ENCODE assay signal across 17 mouse cellular contexts in genomic region chr7:97032412-97032811, GRCm38 (mm10).
"Had no signal": no experiment of that assay in that cellular context is flagged by ENCODE, and none has a peak within 500 bp of the region (broad histone marks: within the 10 kb centered on the region; RNA-seq: fewer than 3 reads in every experiment).

No protein-coding gene starts in this region.

- H3K4me1 ChIP-seq: limb, embryonic 12.5 days; liver, embryonic 13.5 days; lung, embryonic 15.5 days; midbrain, embryonic 15.5 days; neural tube, embryonic 12.5 days; stomach, embryonic 15.5 days had no signal

- H3K36me3 ChIP-seq: limb, embryonic 12.5 days; lung, embryonic 15.5 days; midbrain, embryonic 15.5 days; neural tube, embryonic 12.5 days; stomach, embryonic 15.5 days had no signal

- H3K9me3 ChIP-seq: limb, embryonic 12.5 days; liver, embryonic 13.5 days; lung, embryonic 15.5 days; megakaryocyte, embryonic 14.5 days; midbrain, embryonic 15.5 days; neural tube, embryonic 12.5 days; stomach, embryonic 15.5 days had no signal

- DNase-seq: liver; liver, embryonic 13.5 days; liver, postnatal 0 days; lung, postnatal 14 days; right cerebral cortex, postnatal 14 days; thymus, adult 2 months; thymus, postnatal 36 days had no signal

- H3K4me2 ChIP-seq: limb, embryonic 12.5 days; liver, embryonic 13.5 days; lung, embryonic 15.5 days; midbrain, embryonic 11.5 days; midbrain, embryonic 15.5 days; neural tube, embryonic 12.5 days; stomach, embryonic 15.5 days had no signal

- H3K4me3 ChIP-seq: limb, embryonic 12.5 days; liver, embryonic 13.5 days; lung, embryonic 15.5 days; megakaryocyte, embryonic 14.5 days; midbrain, embryonic 15.5 days; neural tube, embryonic 12.5 days; stomach, embryonic 15.5 days had no signal

- H3K27ac ChIP-seq: kidney, postnatal 0 days; limb, embryonic 12.5 days; liver, embryonic 13.5 days; lung, embryonic 15.5 days; macrophage; midbrain, embryonic 15.5 days; neural tube, embryonic 12.5 days; stomach, embryonic 15.5 days had no signal

- ATAC-seq: intestine, postnatal 0 days; liver, postnatal 0 days; midbrain, embryonic 15.5 days had no signal

- H3K9ac ChIP-seq: limb, embryonic 12.5 days; liver, embryonic 13.5 days; liver, postnatal 0 days; lung, embryonic 15.5 days; midbrain, embryonic 15.5 days; neural tube, embryonic 12.5 days; stomach, embryonic 15.5 days had no signal

- H3K27me3 ChIP-seq: limb, embryonic 12.5 days; liver, embryonic 13.5 days; lung, embryonic 15.5 days; megakaryocyte, embryonic 14.5 days; midbrain, embryonic 15.5 days; neural tube, embryonic 12.5 days; stomach, embryonic 15.5 days had no signal
